Mouse (Mus musculus) hindbrain, embryonic 12.5 days (tissue): ENCODE data around the gene Dcps. TPM values are rescaled to one million over a fixed set of nuclear protein-coding genes. Genes with fewer than 3 reads are reported as not detected.

ENCODE experiments used
- ATAC-seq: fragments of 200-750 bp; cut with Nextera tagmentation; 2 replicates; pipeline ENCODE4 v1.8.0; 2017; ENCODE audit warnings: moderate TSS enrichment; ENCODE audit not compliant: low FRiP score
- H3K27ac ChIP-seq: fragments of 300-500 bp; sonication (generic); 2 replicates; pipeline ENCODE4 v1.5.1; 2016; ENCODE audit warnings: mild to moderate bottlenecking
- H3K27me3 ChIP-seq: fragments of 300-500 bp; sonication (generic); 2 replicates; pipeline ENCODE4 v1.6.1; 2016; ENCODE audit warnings: mild to moderate bottlenecking
- H3K36me3 ChIP-seq: fragments of 300-500 bp; sonication (generic); 2 replicates; pipeline ENCODE4 v1.6.1; 2016; ENCODE audit warnings: mild to moderate bottlenecking
- H3K4me1 ChIP-seq: fragments of 300-500 bp; sonication (generic); 2 replicates; pipeline ENCODE4 v1.6.1; 2016
- H3K4me2 ChIP-seq: fragments of 300-500 bp; sonication (generic); replicated peaks from 2 replicates; pipeline ENCODE4 v1.6.1; 2016; ENCODE audit warnings: mild to moderate bottlenecking
- H3K4me3 ChIP-seq: fragments of 300-500 bp; sonication (generic); 2 replicates; pipeline ENCODE4 v1.5.1; 2016; ENCODE audit warnings: mild to moderate bottlenecking
- H3K9ac ChIP-seq: fragments of 300-500 bp; sonication (generic); 2 replicates; pipeline ENCODE4 v1.6.1; 2016; ENCODE audit warnings: mild to moderate bottlenecking, moderate library complexity
- H3K9me3 ChIP-seq: fragments of 300-500 bp; sonication (generic); replicated peaks from 2 replicates; pipeline ENCODE4 v1.6.1; 2016; ENCODE audit warnings: mild to moderate bottlenecking
- WGBS: fragments of 180-500 bp; shearing (Covaris S2); methylation state at CpG from one replicate; pipeline ENCODE4 v1.1.7; 2016; 5-methylcytosine and 5-hydroxymethylcytosine counted together
- polyA plus RNA-seq: library from polyadenylated mRNA; unstranded; fragments of >200 nt; fragmentation: Nextera tagmentation; extraction: Ambion mirVana; gene quantifications from 2 replicates; pipeline ENCODE4 v1.2.1, GENCODE M21; 2016

The Dcps gene
- polyA plus RNA-seq, 1 experiment from 2014 or later = 73.8 TPM

DNA sequence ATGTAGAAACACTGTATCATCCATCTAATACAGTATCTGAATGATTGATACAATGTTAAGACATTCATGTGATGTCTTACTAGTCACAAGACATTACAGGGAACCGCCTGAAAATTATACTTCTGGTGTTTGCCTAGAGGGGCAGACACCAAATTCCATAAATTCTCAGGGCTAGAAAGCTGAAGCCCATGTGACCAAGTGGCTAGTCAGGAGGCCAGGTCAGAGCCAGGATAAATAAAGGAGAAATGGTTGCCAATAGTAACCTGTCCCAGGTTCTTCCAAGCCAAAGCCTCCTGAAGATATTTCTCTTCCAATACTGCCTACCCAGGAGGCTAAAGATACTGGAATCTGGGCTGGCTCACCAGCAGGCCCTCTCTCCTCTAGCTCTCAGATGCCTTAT, 80.1 kb downstream of the Dcps start:
- Histone ChIP-seq H3K27me3 (no peaks in the 10 kb centered on the region), H3K4me1 (no peaks in the 10 kb centered on the region), H3K9me3 (no peaks in the 10 kb centered on the region), H3K4me2 (no peak overlapping the region), H3K9ac (no peak overlapping the region), H3K36me3 (no peaks in the 10 kb centered on the region), H3K4me3 (no peak overlapping the region), H3K27ac (no peak overlapping the region)
- ATAC-seq = no peak
- WGBS = 71% methylated on average over 1 of the region's 1 CpGs

DNA sequence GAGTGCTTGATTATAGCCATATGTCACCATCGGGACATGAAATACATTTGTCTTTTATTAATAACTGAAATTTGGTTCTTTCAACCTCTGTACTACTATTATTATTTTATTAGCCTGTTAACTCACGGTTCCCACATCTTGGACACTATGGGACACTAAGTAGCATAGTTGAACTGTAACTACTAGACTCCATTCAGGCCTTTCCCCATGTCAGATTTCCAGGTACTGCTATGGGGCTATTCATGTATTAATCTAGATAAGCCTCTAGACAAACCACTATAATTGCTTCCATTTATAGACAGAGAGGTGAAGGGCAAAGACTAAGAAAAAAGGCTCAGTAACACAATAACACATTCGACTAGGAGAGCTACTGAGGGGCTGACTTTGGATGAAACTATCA, 82.5 kb downstream of the Dcps start:
- Histone ChIP-seq H3K9ac (no peak overlapping the region), H3K27me3 (no peaks in the 10 kb centered on the region), H3K27ac (no peak overlapping the region), H3K4me3 (no peak overlapping the region), H3K36me3 (no peaks in the 10 kb centered on the region), H3K9me3 (no peaks in the 10 kb centered on the region), H3K4me2 (no peak overlapping the region), H3K4me1 (no peaks in the 10 kb centered on the region)
- no peak for ATAC-seq
- WGBS = 92% methylated on average over 3 of the region's 3 CpGs

DNA sequence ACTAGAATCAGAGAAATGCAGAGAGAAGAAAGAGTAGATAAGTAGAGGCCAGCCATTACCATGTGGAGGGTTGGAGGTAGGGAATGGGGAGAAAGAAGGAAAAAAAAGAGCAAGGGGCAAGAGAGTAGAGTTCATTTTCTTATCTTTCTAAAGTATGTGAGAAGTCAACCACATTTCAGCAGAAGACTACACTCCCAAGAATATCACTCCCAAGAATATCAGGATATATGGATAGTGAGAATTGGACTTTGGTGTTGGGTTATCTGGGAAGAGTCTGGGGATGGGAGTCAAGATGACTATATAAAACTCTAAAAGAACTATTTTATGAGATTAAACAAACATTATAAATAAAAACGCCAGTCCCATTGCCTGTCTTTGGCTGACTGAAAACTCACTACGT, 83.0 kb downstream of the Dcps start:
- H3K4me3 ChIP-seq = no peak overlapping the region

More for the DNA sequence above, 83.0 kb downstream of the Dcps start:
- ATAC-seq = no peak
- 96% methylated on average over 2 of the region's 2 CpGs for WGBS
- no peak overlapping the region for H3K4me2 ChIP-seq
- H3K27ac ChIP-seq = no peak overlapping the region
- H3K36me3 ChIP-seq = no peaks in the 10 kb centered on the region
- H3K9me3 ChIP-seq = no peaks in the 10 kb centered on the region
- no peak overlapping the region for H3K9ac ChIP-seq
- no peaks in the 10 kb centered on the region for H3K4me1 ChIP-seq
- no peaks in the 10 kb centered on the region for H3K27me3 ChIP-seq

Other genes with a start within 250 kb of the Dcps start
- gene St3gal4, start 56.8 kb downstream of the Dcps start, polyA plus RNA-seq = 15.6 and 18.5 TPM in 2 replicates
- gene Srpr, start 24.1 kb upstream of the Dcps start, polyA plus RNA-seq = 90.6 and 94.2 TPM in 2 replicates
- 11.9 and 13.4 TPM in 2 replicates for gene Tirap, start 24.2 kb upstream of the Dcps start, polyA plus RNA-seq
- 45.7 and 50.4 TPM in 2 replicates for gene Foxred1, start 35.0 kb upstream of the Dcps start, polyA plus RNA-seq
- 62.2 and 62.6 TPM in 2 replicates for gene Fam118b, start 91.7 kb upstream of the Dcps start, polyA plus RNA-seq
- 24.2 and 26.4 TPM in 2 replicates for gene Rpusd4, start 91.8 kb upstream of the Dcps start, polyA plus RNA-seq
- gene Cdon, start 245.1 kb upstream of the Dcps start, polyA plus RNA-seq = 15.8 and 21.5 TPM in 2 replicates